Mouse (Mus musculus) fat pad, adult 2 months (tissue): ENCODE measurements at regions not wholly inside any gene's neighbourhood (a gene's known extent, or its start where the extent isn't known, plus 50 kb on each side); places are given as distances from the start of the nearest gene placed in this dataset.

ENCODE experiments used
- DNase-seq: peaks from one replicate; pipeline ENCODE4 v3.0.0-alpha.2; 2011; ENCODE audit warnings: low read depth, low spot score; ENCODE audit errors: extremely low read depth

DNA sequence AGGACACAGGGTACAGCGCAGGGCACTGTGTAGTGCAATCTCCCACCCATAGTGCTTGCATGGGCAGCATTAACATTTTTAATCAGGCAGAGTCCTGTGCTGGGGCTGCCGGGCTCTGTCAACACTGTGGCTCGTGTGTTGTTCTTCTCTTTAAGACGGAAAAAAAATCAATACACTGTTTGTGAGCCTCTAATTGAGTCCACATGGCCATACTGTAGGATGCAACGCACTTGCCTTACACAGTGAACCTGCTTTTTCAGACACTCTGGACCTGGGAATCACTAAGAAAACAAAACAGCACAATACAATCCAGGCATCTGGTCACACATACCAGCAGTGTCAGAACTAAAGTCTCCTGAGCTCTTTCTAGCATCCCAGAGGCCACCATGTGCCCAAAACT, 168.4 kb downstream of the 3110018I06Rik start:
- no peak for DNase-seq

DNA sequence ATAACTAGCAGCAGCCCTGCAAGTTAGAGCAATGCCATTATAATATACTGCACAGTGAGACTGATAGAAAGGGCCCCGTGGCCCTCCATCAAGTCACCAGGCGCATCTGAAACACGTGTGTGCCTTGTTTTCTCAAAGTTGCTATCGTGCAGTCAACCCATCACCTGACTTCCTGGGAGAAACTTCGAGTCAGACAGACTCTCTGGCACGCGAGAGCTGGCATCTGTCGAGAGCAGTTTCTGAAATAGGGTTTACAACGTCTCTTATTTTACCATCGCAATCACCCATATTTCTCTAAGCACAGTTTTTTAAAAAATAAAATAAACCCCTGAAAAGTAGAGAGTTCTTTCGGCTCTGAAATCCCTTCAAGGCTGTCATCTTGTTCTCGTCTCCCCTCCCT, 169.8 kb downstream of the 3110018I06Rik start:
- DNase-seq, result no peak

DNA sequence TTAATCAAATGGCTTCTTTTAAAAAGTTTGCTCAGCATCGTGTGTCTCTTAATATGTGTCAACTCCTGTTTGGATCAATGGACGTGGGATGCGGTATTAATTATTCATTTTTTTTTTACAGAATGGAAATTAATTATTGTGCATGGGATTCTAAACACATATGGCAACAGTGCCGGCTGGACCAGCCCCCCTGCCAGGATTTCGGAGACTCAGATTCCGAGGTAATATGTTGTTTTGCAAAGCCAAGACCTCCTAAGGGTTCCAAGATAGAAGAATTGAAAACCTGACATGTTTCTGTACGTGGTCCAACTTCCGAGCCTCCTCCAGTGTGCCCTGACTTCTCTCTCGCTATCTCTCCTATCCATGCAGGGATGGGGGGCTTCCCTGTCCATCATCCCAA, 170.4 kb downstream of the 3110018I06Rik start:
- no peak for DNase-seq

GRCm38 (mm10) chr12:107662624-107663023, 174.2 kb downstream of the 3110018I06Rik start:
- no peak for DNase-seq

DNA sequence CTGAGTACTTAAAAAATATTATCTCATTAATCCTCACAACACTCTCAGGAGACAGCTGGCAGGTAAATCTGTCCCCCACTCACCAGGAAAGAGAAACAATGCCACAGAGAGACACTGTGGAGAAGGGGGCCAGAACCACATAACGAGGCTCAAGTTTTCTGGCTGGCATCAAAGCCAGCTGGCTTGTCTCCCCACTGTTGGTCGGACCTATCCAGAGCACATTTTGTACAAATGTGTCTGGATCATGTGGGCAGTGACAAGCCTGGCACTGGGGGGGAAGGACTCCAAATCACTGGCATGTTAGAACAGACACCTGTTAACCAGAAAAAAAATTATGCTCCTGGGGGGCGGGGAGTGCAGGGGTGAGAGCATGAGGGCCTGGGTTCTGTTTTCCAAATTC, 179.4 kb downstream of the 3110018I06Rik start:
- peak; percentile 49 for DNase-seq

GRCm38 (mm10) chr12:107669046-107669445, 180.6 kb downstream of the 3110018I06Rik start:
- DNase-seq, result no peak

GRCm38 (mm10) chr12:107669450-107669849, 181.0 kb downstream of the 3110018I06Rik start:
- DNase-seq, result no peak

GRCm38 (mm10) chr12:107669910-107670309, 181.5 kb downstream of the 3110018I06Rik start:
- peak; percentile 47 for DNase-seq

DNA sequence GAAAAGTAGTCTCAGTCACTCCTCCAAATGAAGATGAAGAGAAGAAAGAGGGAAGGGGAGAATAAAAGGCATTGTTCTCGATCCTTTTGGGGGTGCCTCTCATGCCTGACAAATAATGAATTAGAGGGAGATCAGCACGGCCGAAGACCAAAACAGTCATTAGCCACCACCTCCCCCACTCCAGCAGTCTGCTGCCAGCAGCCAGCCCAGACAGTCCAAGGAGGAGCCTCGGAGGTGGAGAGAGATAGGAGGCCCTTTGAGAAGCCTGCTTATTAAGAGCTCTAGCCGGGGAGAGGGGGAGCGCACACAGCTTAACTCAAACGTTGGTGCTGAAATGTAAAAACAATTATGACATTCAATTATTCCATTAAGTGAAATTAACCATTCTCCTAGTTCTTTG, 188.6 kb downstream of the 3110018I06Rik start:
- no peak for DNase-seq

DNA sequence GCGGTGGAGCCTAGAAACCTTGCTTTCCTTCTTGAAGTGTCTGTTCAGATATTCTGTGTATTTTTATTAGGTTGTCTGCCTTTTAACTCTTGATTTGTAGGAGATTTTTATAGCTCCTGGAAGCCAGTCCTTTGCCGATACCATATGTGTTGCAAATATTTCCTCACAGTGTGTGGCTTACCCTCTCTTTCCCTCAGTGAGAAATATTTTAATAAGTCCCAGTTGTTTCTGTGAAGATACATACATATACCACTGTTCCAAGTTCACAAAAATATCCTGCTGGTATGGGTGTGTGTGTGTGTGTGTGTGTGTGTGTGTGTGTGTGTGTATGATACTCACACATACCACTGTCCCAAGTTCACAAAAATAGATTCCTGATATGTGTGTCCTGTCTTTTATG, 199.0 kb downstream of the 3110018I06Rik start:
- DNase-seq, result no peak

DNA sequence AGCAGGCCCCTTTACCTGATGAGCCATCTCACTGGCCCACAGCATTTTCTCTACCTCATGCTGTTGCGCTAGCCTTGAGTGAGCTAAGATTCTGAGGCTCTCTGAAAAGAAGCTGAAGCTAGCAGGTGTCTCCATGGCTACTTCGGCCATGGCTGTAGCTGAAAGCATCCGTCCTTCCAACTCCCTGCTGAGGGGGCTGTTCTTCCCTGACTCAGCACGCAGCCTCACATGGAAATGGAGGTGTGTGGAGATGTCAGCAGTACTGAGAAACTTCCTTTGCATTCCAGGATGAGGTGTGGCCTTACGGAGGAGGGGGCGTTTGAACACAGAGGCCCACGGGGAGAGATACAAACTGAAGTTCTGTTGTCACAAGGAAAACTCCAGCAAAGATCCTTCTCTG, 201.0 kb downstream of the 3110018I06Rik start:
- DNase-seq, result no peak

GRCm38 (mm10) chr12:107690061-107690460, 201.6 kb downstream of the 3110018I06Rik start:
- DNase-seq, result no peak

DNA sequence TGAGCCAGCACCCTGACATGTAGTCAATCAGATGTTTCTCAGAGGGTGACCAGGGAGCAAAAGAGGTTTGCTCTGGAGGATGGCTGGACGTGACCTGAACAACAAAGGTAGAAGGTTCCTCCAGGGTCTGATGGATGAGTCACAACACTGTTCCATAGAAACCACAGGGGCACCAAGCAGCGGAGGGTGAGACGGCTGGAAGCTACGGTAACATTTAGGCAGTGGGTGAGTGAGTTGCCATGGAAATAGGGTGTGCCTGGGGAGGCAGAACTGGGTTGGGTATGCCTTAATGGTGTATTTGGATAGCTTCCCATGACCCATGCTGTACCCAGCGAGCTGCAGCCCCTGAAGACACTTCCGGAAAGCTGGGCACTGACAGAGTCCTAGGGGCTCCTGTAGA, 205.3 kb downstream of the 3110018I06Rik start:
- DNase-seq, result no peak

DNA sequence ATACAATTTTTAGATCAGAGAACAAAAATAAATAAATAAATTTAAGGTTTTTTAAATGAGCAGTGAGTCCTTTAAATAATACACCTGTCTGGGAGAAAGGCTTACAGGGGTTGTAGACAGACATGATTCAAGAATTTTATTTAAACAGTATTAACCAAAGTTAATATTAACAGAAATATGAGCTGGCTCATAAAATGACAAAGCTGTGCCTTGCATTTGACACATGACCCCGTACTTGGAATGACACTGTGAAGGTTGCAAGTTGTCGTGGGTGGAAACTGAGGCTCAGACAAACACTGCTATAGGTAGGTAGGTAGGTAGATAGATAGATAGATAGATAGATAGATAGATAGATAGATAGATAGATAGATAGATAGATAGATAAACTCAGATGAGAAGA, 206.6 kb downstream of the 3110018I06Rik start:
- no peak for DNase-seq

DNA sequence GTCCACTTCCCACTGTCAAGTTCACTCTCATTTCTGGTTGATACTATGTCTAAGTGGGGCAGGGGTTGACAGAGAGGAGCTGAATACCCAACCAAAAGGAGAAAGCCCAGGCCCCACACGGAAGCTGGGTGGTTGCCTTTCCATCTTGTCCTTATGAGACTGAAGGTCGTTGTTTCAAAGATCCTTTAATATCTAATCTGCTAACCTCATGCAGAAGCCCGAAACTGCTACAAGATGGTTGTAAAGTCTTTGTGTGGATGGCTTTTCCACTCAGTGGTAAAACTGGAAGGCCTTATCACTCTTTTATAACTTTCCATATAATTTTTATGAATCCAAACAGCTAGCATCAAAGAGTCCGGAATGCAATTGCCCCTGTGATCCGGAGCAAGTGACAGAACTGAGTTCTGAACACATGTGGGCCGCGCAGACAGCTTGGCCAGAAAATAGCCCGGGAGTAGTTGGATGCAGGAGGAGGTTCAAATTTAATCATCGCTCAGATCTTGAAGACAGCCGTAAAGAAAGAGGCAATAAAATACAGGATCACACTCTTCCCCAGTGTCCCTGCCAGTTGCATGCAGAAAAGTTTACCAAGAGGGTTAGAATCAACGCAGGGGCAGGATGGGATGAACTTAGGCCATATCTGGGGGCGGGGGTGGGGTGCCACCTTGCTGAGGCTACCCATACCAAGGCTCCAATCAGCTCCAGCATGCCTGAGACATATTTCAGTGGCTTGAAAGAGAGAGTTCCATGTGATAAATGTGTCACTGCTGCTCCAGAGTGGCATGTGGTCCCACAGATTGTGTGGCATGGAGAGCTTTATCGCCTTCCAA, 207.2 kb downstream of the 3110018I06Rik start:
- DNase-seq, result no peak

- DNase-seq, result no peak
Observed at GRCm38 (mm10) chr12:107700317-107700716, 211.9 kb downstream of the 3110018I06Rik start.

GRCm38 (mm10) chr12:107700868-107701597, 212.6 kb downstream of the 3110018I06Rik start:
- no peak for DNase-seq

DNA sequence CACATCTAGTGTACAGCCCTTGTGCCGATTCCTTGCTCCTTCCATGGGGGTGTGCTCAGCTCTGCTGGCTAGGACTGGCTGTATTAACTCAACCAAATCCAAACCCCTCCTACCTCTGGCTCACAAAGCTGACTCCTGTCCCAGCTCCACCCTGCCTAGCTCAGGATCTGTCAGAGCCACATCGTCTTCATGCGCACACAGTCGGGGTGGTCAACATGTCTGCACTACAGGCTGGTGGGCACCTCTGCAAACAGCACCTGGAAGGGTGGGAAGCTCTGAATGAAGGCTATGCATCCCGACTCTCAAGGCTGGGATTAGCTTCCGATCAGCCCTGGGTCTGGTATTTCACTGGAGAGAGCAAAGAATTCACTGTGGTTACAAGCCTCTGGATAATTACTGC, 220.4 kb downstream of the 3110018I06Rik start:
- DNase-seq, result no peak

DNA sequence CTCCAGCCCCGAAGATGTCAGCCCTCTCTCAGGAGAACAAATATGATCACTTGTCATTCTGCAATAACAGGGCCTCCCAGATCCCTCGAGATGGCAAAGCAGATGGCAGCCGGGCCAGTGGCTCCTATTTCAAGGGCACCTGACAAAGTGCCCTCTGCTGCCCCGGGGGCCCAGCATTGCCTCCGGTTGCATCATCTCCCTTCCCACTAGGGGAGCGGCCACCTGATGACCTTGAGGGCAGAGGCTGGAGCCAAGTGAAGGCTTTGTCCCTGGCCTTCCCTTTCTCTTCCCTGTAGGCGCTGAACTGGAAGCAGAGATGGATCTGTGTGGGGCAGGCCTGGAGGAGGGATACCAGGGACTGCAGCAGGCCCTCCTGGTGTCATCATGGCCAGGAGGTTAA, 222.6 kb downstream of the 3110018I06Rik start:
- no peak for DNase-seq

DNA sequence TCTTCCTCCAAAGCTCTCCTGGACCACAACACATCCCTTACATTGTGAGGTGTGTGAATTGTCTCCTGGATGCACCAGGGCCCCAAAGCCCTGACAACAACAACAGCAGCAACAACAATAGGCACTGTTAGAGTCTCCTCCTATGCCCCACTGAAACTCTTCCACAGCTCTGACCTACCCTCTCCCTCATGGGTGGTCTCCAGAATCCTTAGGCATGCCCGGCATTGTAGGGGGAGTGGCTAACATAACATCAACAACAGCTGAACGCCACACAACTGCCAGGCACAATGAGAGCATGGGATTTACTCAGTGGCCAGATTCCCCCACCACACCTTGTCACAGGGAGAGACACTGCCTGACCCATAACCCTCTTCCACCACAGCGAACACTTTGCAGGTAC, 223.2 kb downstream of the 3110018I06Rik start:
- DNase-seq, result no peak

DNA sequence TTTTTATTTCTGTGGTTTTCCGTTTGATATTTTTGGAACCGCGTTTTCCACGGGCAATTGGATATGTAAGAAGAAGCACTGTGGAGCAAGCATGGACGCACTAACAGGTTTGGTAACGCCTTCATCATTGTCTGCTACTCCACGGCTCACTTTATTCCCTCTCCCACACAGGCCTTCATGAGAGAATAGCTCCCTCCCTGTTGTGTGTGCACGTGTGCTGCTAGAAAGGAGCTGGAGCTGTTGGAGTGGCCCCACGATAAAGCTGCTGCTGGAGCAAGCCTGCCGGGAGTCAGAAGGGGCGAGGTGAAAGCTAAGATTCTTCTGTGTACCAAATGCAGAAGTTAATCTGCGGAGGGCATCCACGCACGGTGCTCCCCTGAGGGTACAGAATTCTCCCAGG, 224.8 kb downstream of the 3110018I06Rik start:
- no peak for DNase-seq

DNA sequence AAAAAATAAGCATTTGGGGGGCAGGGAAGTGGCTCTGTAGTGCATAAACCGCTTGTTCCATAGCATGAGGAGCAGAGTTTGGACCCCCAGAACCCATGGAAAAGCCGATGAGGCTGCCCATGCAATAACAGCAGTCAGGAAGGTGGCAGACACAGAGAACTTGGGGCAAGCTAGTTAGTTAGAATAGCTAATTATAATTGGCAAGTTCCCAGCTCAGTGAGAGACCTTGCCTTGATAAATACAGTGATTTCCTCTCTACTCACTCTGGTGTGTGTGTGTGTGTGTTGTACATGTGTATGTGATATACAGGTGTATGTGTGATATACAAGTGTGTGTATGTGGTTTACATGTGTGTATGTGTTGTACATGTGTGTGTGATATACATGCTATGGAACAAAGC, 226.4 kb downstream of the 3110018I06Rik start:
- no peak for DNase-seq
